Mouse (Mus musculus) lung, embryonic 16.5 days (tissue): ENCODE results near the gene Eid3. TPM values are rescaled to one million over a fixed set of nuclear protein-coding genes. Genes with fewer than 3 reads are reported as not detected.

Experiments
- ATAC-seq: fragments of 200-750 bp; cut with Nextera tagmentation; 2 replicates; pipeline ENCODE4 v1.8.0; 2017; ENCODE audit warnings: low read depth, mild to moderate bottlenecking, moderate library complexity
- H3K27ac ChIP-seq: fragments of 300-500 bp; sonication (generic); 2 replicates; pipeline ENCODE4 v1.5.1; 2014; ENCODE audit warnings: mild to moderate bottlenecking, control low read depth, low read length
- H3K27me3 ChIP-seq: fragments of 300-500 bp; sonication (generic); 2 replicates; pipeline ENCODE4 v1.6.1; 2014; ENCODE audit warnings: low read depth, low read length, mixed read lengths; ENCODE audit not compliant: control insufficient read depth, insufficient read depth
- H3K36me3 ChIP-seq: fragments of 300-500 bp; sonication (generic); 2 replicates; pipeline ENCODE4 v1.6.1; 2014; ENCODE audit warnings: low read length; ENCODE audit not compliant: control insufficient read depth, insufficient read depth
- H3K4me1 ChIP-seq: fragments of 300-500 bp; sonication (generic); replicated peaks from 2 replicates; pipeline ENCODE4 v1.6.1; 2014; ENCODE audit warnings: low read length, mixed read lengths; ENCODE audit not compliant: control insufficient read depth, insufficient read depth
- H3K4me2 ChIP-seq: fragments of 300-500 bp; sonication (generic); 2 replicates; pipeline ENCODE4 v1.6.1; 2014; ENCODE audit warnings: low read depth, low read length, control low read depth
- H3K4me3 ChIP-seq: fragments of 300-500 bp; sonication (generic); 2 replicates; pipeline ENCODE4 v1.5.1; 2014; ENCODE audit warnings: mild to moderate bottlenecking, low read length, control low read depth
- H3K9ac ChIP-seq: fragments of 300-500 bp; sonication (generic); 2 replicates; pipeline ENCODE4 v1.6.1; 2014; ENCODE audit warnings: low read length, control low read depth
- H3K9me3 ChIP-seq: fragments of 300-500 bp; sonication (generic); 2 replicates; pipeline ENCODE4 v1.6.1; 2016; ENCODE audit warnings: low read length; ENCODE audit not compliant: control insufficient read depth
- WGBS: fragments of 180-500 bp; shearing (Covaris S2); extraction: QIAGEN DNeasy Blood & Tissue Kit; methylation state at CpG from one replicate; pipeline ENCODE4 v1.1.7; 2014; 5-methylcytosine and 5-hydroxymethylcytosine counted together
- polyA plus RNA-seq: library from polyadenylated mRNA; unstranded; fragments of >200 nt; fragmentation: Nextera tagmentation; extraction: Ambion mirVana; gene quantifications from 2 replicates; pipeline ENCODE4 v1.2.1, GENCODE M21; 2015

Eid3 gene
- polyA plus RNA-seq, 1 experiment from 2014 or later = 0.23 TPM

DNA sequence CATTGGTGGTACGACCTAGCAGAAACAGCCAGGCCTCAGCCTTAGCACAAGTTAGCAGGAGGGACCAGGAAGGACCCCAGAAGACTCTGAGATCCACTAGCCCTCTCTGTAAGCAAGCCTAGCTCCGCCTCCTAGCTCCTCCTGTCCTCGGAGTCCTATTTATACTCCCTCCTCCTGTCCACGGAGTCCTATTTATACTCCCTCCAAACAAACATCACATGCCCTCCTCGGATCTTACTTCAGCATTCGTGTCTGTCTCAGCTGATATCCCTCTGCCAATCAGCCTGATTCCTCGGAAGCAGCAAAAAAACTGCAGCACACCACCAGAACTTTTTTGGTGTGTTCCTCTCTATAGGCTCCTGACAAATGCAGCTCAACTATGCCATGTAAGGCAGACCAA, 32.5 kb downstream of the Eid3 start:
- Histone ChIP-seq H3K9me3 (no peaks in the 10 kb centered on the region), H3K27me3 (no peaks in the 10 kb centered on the region), H3K4me3 (no peak overlapping the region), H3K9ac (no peak overlapping the region), H3K27ac (0 out of 2 replicates have a peak overlapping the region, but pooled peaks have one; percentile 40), H3K4me2 (no peak overlapping the region), H3K36me3 (peaks cover 20% of the 10 kb centered on the region), H3K4me1 (peaks cover 13% of the 10 kb centered on the region; the same call in 1 of the 2 replicates)
- ATAC-seq = no peak
- 27% methylated on average over 7 of the region's 7 CpGs for WGBS

GRCm38 (mm10) chr10:82899810-82900421, 33.5 kb downstream of the Eid3 start:
- no peaks in the 10 kb centered on the region for H3K9me3 ChIP-seq
- peaks cover 13% of the 10 kb centered on the region; the same call in 1 of the 2 replicates for H3K4me1 ChIP-seq
- H3K27me3 ChIP-seq = no peaks in the 10 kb centered on the region
- peak overlapping the region; percentile 38 for H3K4me2 ChIP-seq
- peak overlapping the region; percentile 82 for H3K27ac ChIP-seq
- peak overlapping the region; percentile 24; the same call in 1 of the 2 replicates for H3K4me3 ChIP-seq
- 35% methylated on average over 16 of the region's 16 CpGs for WGBS
- H3K9ac ChIP-seq = no peak overlapping the region
- ATAC-seq = peak; percentile 55
- H3K36me3 ChIP-seq = peaks cover 20% of the 10 kb centered on the region

GRCm38 (mm10) chr10:82900546-82900945, 34.1 kb downstream of the Eid3 start:
- WGBS = 26% methylated on average over 7 of the region's 7 CpGs
- H3K27ac ChIP-seq = peak overlapping the region; percentile 82
- no peak overlapping the region for H3K4me3 ChIP-seq
- no peaks in the 10 kb centered on the region for H3K9me3 ChIP-seq
- no peak overlapping the region for H3K9ac ChIP-seq
- no peaks in the 10 kb centered on the region for H3K27me3 ChIP-seq
- H3K4me2 ChIP-seq = peak overlapping the region; percentile 38; the same call in 1 of the 2 replicates
- peak; percentile 63 for ATAC-seq
- H3K36me3 ChIP-seq = peaks cover 19% of the 10 kb centered on the region
- H3K4me1 ChIP-seq = peaks cover 13% of the 10 kb centered on the region; the same call in 1 of the 2 replicates

DNA sequence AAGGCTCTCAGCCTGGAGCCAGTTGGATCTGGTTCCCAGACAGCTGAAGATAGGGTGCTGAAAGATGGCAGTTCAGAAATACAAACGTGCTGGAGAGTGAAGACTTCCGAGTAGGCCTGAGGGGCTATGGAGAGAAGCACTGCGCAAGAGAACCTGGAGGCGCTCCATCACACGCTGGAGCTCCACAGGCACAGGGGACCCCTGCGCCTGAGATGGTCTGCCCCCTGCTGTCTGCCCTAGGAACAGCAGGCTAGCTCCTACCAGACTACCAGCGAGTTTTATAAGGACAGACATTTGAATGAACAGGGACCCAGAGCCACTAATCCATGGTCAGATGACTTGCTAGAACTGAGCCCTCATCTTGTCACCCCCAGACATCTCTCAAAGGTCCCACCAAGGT, 35.0 kb downstream of the Eid3 start:
- ATAC-seq = peak; percentile 66
- Histone ChIP-seq H3K36me3 (peaks cover 10% of the 10 kb centered on the region), H3K4me3 (no peak overlapping the region), H3K27me3 (no peaks in the 10 kb centered on the region), H3K4me1 (peaks cover 13% of the 10 kb centered on the region; the same call in 1 of the 2 replicates), H3K27ac (no peak overlapping the region), H3K4me2 (no peak overlapping the region), H3K9ac (no peak overlapping the region), H3K9me3 (no peaks in the 10 kb centered on the region)
- WGBS = 3% methylated on average over 7 of the region's 7 CpGs

- Histone ChIP-seq H3K27me3 (no peaks in the 10 kb centered on the region), H3K4me2 (no peak overlapping the region), H3K9ac (no peak overlapping the region), H3K4me3 (no peak overlapping the region), H3K36me3 (no peaks in the 10 kb centered on the region), H3K27ac (no peak overlapping the region), H3K9me3 (no peaks in the 10 kb centered on the region), H3K4me1 (no peaks in the 10 kb centered on the region; the same call in 1 of the 2 replicates)
- no peak for ATAC-seq
- 80% methylated on average over 7 of the region's 7 CpGs for WGBS
These were observed 42.1 kb downstream of the Eid3 start for GRCm38 (mm10) chr10:82908526-82908925.

DNA sequence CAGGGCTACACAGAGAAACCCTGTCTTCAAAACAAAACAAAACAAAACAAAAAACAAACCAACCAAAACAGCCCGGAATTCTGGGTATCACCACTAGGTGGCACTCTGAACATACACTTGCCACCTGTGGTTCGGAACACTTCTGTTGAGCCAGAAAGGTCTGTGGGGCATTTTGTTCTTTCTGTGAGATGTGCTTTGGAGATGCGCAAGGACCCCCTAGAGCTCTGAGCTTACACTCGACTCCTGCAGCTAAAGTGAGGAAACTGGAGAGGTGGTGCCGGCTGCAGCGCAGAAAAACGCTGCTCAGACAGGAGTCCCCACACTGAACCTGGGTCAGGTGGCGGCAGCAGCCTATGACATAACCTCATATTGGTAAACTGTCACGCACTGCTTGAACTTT, 43.0 kb downstream of the Eid3 start:
- Histone ChIP-seq H3K9ac (no peak overlapping the region; the same call in 1 of the 2 replicates), H3K27me3 (no peaks in the 10 kb centered on the region), H3K4me3 (no peak overlapping the region), H3K9me3 (no peaks in the 10 kb centered on the region), H3K27ac (no peak overlapping the region), H3K4me1 (no peaks in the 10 kb centered on the region; the same call in 1 of the 2 replicates), H3K36me3 (no peaks in the 10 kb centered on the region), H3K4me2 (no peak overlapping the region)
- no peak for ATAC-seq
- 16% methylated on average over 9 of the region's 9 CpGs for WGBS

- no peak overlapping the region for H3K4me3 ChIP-seq
These were observed 43.8 kb downstream of the Eid3 start for GRCm38 (mm10) chr10:82910198-82910597.

DNA sequence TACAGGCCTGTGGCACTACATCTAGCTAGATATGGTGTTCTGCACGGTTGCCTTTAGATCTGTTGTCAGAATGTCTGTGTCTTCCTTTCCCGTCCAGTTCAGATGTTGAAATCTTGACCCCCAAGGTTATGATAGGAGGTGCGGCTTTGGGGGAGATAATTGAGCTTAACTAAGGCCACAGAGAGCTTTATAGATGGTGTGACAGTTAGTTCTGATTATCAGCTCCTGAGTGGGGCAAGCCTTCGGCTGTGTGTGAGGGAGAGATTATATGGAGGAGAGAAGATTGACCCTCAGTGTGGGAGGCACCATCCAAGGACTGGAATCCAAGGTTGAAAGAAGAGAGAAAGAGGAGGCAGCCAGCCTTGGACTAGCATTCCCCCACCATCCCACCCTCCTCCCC, 46.8 kb downstream of the Eid3 start:
- WGBS = 59% methylated on average over 4 of the region's 4 CpGs
- H3K36me3 ChIP-seq = no peaks in the 10 kb centered on the region
- no peak overlapping the region for H3K27ac ChIP-seq
- H3K9ac ChIP-seq = no peak overlapping the region
- ATAC-seq = no peak
- H3K4me2 ChIP-seq = no peak overlapping the region
- H3K4me3 ChIP-seq = no peak overlapping the region
- H3K9me3 ChIP-seq = no peaks in the 10 kb centered on the region
- no peaks in the 10 kb centered on the region for H3K27me3 ChIP-seq
- H3K4me1 ChIP-seq = no peaks in the 10 kb centered on the region; the same call in 1 of the 2 replicates

More at GRCm38 (mm10) chr10:82910198-82910597, 43.8 kb downstream of the Eid3 start:
- no peaks in the 10 kb centered on the region for H3K9me3 ChIP-seq
- 71% methylated on average over 3 of the region's 3 CpGs for WGBS
- no peak for ATAC-seq
- no peak overlapping the region for H3K4me2 ChIP-seq
- H3K9ac ChIP-seq = no peak overlapping the region
- no peaks in the 10 kb centered on the region for H3K36me3 ChIP-seq
- H3K27me3 ChIP-seq = no peaks in the 10 kb centered on the region
- no peak overlapping the region for H3K27ac ChIP-seq
- no peaks in the 10 kb centered on the region; the same call in 1 of the 2 replicates for H3K4me1 ChIP-seq

DNA sequence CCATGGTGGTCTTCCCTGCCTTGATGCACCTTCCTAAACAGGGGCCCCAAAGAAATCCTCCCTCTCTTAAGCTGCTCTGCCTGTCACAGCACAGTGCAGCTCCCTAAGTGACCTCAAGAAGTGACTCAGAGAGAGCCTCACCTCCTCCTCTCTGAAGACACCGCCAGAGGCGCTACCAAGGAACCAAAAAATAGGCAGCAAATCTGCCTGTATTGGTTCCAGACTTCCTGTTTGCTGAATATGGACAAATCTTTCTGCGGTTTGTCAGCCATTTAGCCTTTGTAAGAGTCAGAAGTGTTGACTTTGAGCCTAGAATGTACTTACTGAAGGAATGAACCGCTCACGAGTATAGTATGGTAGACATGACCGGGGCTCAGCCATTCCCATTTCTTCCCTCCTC, 47.3 kb downstream of the Eid3 start:
- H3K27ac ChIP-seq = no peak overlapping the region
- no peak overlapping the region for H3K4me3 ChIP-seq
- H3K27me3 ChIP-seq = no peaks in the 10 kb centered on the region
- no peaks in the 10 kb centered on the region for H3K36me3 ChIP-seq
- WGBS = 72% methylated on average over 6 of the region's 6 CpGs
- ATAC-seq = no peak
- no peaks in the 10 kb centered on the region for H3K9me3 ChIP-seq
- no peak overlapping the region for H3K4me2 ChIP-seq
- H3K9ac ChIP-seq = no peak overlapping the region
- H3K4me1 ChIP-seq = no peaks in the 10 kb centered on the region; the same call in 1 of the 2 replicates
